Mouse (Mus musculus) embryonic stem cell, embryonic (primary cell): ENCODE data around the gene Ccdc92b.

ENCODE experiments used
- CTCF ChIA-PET, 4 experiments: fragments of 300-600 bp in 2 of 4; fragments of 350-600 bp in 2 of 4; sonication (Branson Sonifier 250); formaldehyde crosslinking; loops; one replicate each; lab custom pipeline; 2022; ENCODE audit warnings: inconsistent platforms in 2 of 4; lab: Charles Lee
- POLR2A ChIA-PET, 4 experiments: fragments of 300-600 bp in 2 of 4; fragments of 350-600 bp in 2 of 4; sonication (Branson Sonifier 250); formaldehyde crosslinking; loops; one replicate each; lab custom pipeline; 2022; ENCODE audit warnings: antibody characterized with exemption in 4 of 4, inconsistent platforms in 1 of 4; lab: Charles Lee

Gene Ccdc92b

DNA sequence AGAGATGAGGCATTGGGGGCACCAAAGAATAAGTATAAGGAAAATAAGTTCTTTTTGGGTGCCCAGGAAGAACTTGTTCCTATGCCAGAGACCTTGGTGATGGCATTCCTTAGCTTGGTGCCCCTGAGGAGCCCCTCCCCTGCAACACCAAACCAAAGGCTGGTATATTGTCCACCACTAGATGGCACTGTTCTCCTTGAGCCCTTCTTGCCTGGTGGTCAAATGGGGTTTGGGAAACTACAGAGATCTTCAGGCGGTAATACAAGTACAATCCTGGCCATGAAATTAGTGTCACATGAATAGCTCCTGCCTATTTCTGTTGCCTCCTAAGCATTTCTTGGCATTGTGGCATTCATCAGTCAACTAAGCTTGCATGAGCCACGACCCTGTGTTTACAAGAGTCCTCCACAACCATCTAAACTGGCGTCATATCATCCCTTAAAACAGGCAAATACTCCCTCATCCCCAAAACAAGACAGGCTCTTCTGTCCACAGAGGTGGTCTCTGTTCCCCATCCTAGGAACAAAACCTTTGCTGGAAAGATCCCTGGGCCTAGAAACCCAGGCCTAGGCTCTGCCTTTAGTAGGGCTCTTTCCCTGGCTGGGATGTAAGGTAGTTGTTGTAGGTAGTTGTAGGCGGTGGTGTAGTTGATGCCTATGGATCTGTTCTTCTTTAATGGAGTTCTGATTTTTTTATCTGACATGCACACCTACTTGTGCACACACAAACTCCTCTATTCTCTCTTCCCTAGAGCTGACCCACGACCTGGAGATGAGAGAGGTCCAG is 15.3 kb downstream of the Ccdc92b start:
- POLR2A ChIA-PET, result interaction anchor here in 3 of 4 experiments (0.5 to 5.6 kb wide), 17 partner anchors 8 to 225 kb away, joined by 3 to 68 read pairs (median 3); partner anchors contain the start of genes Ccdc92b (in 1 of the 3), Cluh (in 1 of the 3) and Mnt (in 1 of the 3)
- CTCF ChIA-PET, result interaction anchor here (0.5 to 1.7 kb wide), 36 partner anchors 8 to 1811 kb away, joined by 3 to 15 read pairs (median 3); partner anchors contain the start of genes Ccdc92b (in 2 of the 4) and Pafah1b1 (in 2 of the 4)

DNA sequence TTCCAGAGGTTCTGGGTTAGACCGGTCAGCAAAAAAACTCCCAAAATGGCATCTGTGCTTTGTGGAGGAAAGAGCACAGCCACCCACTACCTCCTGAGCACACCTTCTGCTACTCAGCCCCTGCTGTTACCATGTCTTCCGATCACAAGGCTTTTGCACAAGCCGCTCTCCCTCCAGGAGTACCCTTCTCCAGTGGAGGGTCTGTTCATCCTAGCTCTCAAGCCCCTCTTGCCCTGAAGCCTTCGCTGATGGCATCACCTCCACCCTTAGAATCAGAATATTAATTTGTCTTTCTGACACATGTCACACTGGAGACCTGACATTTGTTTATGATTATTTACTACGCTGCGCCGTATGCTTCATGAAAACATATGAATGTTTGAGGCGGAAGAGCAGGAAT is 18.1 kb downstream of the Ccdc92b start:
- CTCF ChIA-PET, result interaction anchor here (0.6 to 2.0 kb wide), 10 partner anchors 9 to 188 kb away, joined by 3 to 14 read pairs (median 4); partner anchors contain the start of gene Ccdc92b (in 1 of the 4)
- POLR2A ChIA-PET, result interaction anchor here (0.7 to 5.6 kb wide), 27 partner anchors 8 to 210 kb away, joined by 3 to 68 read pairs (median 5); partner anchors contain the start of genes Cluh (in 2 of the 4), Mettl16 (in 2 of the 4), Ccdc92b (in 1 of the 4) and Pafah1b1 (in 1 of the 4)

DNA sequence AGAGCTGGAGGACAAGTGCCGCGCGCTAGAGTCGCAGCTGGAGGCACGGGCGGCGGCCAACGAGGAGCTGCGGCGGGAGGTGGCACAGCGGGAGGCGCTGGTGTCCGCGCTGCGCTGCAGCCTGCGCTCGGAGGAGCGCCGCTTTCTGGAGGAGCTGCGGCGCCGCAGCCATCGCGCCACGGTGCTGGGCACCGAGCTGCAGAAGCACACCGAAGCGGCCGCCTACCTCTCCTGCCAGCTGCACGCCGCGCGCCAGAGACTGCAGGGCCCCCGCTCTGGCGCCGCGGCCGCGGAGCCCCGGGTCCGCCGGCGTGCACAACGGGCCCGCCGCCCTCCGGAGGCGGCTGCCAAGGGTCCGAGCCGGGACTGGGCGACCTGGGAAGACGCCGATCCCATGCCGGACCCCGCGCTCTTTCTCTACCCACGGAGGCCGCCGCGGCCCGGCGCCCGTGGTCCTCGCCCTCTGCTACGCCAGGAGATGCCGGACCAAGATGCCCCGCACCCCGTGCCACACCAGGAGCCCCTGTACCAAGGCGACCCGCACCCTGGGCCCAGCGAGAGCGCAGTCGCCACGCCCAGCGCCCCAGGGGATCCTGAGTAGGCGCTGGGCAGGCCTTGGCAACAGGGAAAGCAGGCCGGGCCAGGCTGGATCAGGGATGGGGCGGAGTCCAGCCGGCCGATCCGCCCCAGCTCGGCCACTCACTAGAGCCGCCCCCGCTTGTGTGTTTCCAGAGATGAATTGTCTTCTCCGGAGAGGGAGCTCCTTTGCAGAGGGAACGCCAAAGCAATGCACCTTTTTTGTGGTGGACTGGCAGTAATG is 18.8 kb downstream of the Ccdc92b start:
- ChIA-PET CTCF (interaction anchor here (0.6 to 2.0 kb wide), 18 partner anchors 10 to 286 kb away, joined by 3 to 14 read pairs (median 3); partner anchors contain the start of gene Ccdc92b (in 1 of the 4)), POLR2A (interaction anchor here (0.5 to 5.6 kb wide), 57 partner anchors 9 to 357 kb away, joined by 3 to 68 read pairs (median 5); partner anchors contain the start of genes Mettl16 (in 3 of the 4), Ccdc92b (in 2 of the 4), Cluh (in 2 of the 4) and Rap1gap2 (in 2 of the 4))

DNA sequence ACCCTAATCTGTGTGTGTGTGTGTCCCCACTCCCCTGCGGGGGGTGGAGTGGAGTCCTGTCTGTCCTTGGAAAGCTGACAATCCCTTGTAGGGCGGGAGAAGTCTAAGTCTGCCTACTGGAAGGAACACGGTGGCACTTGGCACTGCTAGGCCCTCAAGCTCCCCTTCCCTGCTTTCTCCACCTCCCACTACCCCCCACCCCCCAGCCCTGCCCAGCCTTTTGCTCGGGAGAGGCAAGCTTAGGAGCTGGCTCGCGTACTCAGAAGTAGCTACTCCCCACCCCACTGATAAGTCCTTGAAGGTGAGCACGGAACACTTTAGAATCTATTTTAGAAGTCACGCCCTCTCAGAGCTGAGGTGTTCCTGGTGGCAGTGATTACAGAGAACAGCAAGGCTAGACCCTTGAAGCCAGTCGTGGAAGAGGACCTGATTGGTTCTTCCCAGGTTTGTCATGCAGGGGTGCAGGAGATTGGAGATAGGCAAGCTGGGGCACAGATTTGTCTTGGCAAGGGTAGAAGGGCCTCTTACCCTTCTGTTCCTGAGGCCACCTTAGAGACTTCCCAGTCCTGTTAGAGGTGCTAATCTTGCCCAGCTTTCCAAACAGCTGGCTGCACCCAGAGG is 19.5 kb downstream of the Ccdc92b start:
- POLR2A ChIA-PET, result interaction anchor here (0.6 to 5.6 kb wide), 52 partner anchors 8 to 822 kb away, joined by 3 to 68 read pairs (median 4); partner anchors contain the start of genes Ccdc92b (in 2 of the 4), Cluh (in 2 of the 4), Mettl16 (in 2 of the 4) and Rap1gap2 (in 2 of the 4)
- CTCF ChIA-PET, result interaction anchor here in 3 of 4 experiments (0.6 to 2.0 kb wide), 13 partner anchors 11 to 285 kb away, joined by 3 to 14 read pairs (median 4); no protein-coding TSS in a partner anchor

DNA sequence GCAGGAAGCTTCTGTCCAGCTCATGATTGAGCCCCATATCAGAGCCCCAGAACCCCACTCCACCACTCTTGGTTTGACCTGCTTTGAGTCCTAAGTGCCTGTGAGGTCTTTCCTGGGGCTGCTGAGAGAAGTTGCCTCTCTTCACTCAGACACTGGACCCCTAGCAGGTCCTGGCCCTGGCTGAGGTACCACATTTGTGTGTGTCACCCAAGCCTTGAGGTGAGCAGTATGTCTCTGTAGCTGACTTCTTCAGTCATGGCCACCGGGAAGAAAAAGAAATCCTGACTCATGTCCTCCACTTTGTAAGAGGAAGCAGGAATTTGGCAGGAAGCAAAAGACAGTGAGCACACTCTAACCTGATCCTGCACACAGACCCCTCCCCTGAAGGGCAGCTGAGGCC is 20.2 kb downstream of the Ccdc92b start:
- CTCF ChIA-PET, result interaction anchor here in 1 of 4 experiments (0.7 to 1.5 kb wide), 2 partner anchors 94 to 209 kb away, joined by 4 read pairs; no protein-coding TSS in a partner anchor
- POLR2A ChIA-PET, result interaction anchor here in 3 of 4 experiments (0.8 to 5.6 kb wide), 26 partner anchors 11 to 821 kb away, joined by 3 to 68 read pairs (median 6); partner anchors contain the start of genes Cluh (in 2 of the 3), Mettl16 (in 2 of the 3), Mnt (in 1 of the 3) and Rap1gap2 (in 1 of the 3)

DNA sequence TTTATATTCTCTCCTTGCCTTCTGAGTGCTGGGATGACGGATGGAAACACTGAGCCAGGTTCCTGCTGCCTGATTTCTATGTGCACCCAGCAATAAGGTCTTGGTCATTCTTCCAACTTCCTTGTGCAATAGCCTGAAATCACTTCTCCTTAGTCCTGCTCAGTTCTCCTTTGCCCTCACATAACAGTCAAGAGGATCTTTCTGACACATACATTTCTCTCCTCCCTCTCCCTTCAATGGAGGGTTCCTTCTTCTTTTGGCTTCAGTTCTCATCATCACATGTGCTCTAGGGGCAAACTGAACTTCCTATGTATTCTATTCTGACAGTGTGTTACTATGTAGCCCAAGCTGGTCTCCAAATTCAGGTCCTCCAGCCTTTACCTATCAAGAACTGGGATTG is 28.6 kb downstream of the Ccdc92b start:
- POLR2A ChIA-PET, result interaction anchor here (0.7 to 6.0 kb wide), 6 partner anchors 10 to 181 kb away, joined by 4 to 68 read pairs (median 4); no protein-coding TSS in a partner anchor

DNA sequence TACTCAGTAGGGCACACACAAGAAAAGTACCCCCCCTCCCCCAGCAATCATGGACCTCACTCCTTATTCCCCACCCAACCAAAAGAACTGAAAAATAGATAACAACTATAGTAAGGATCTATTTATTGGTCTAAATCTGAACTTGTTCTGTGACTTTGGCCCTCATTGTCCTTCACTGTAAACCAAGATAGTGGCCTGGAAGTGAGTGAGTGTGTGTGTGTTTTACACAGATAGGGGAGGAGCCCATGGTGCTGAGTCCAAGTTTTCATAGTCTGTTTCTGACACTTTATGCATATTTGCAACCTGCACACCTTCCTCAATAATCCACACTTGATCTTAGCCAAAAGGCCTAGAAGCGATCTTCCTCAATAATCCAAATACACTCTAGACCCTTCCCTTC is 29.3 kb downstream of the Ccdc92b start:
- ChIA-PET CTCF (no interaction called here), POLR2A (interaction anchor here (0.6 to 6.0 kb wide), 10 partner anchors 9 to 1588 kb away, joined by 3 to 68 read pairs (median 5); partner anchors contain the start of genes Ccdc92b (in 1 of the 4) and Mettl16 (in 1 of the 4))

More for the DNA sequence above, 28.6 kb downstream of the Ccdc92b start:
- CTCF ChIA-PET, result interaction anchor here in 1 of 4 experiments (1.0 kb wide), 1 partner anchor 14 kb away, joined by 3 read pairs; no protein-coding TSS in a partner anchor

DNA sequence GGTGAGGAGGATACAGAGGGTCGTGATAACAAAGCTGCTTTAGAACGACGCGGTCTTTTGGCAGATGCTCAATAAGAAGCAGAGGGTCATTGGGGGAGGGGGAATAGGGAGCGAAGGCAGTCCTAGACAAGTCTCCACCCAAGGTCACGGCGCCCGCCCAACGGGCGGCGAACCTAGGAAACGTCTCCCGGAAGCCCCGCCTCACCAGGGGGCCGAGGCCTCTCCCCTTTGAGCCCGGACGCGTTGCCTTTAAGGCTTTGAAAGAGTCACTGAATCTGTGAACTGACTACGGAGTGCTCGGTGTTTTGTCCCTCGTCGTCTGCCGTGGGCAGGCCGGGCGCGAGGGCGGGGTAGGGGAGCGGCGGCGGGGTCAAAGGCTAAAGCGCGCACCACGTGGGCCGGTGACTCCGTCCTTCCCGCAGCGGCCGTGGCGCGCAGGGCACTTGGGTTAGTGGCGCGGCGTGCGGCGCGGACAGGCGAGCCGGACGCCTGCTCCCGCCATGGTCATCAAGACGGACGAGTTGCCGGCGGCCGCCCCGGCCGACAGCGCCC is 29.8 kb downstream of the Ccdc92b start, which contains the start of gene Cluh:
Gene Cluh, plus strand, starts transcription at position 401 of the 552 bp plus-strand sequence.
- POLR2A ChIA-PET, result interaction anchor here (0.6 to 6.0 kb wide), 24 partner anchors 9 to 1588 kb away, joined by 3 to 68 read pairs (median 5); partner anchors contain the start of genes Mettl16 (in 3 of the 4), Pafah1b1 (in 2 of the 4), Ccdc92b (in 1 of the 4) and Mnt (in 1 of the 4)
- CTCF ChIA-PET, result no interaction called here

DNA sequence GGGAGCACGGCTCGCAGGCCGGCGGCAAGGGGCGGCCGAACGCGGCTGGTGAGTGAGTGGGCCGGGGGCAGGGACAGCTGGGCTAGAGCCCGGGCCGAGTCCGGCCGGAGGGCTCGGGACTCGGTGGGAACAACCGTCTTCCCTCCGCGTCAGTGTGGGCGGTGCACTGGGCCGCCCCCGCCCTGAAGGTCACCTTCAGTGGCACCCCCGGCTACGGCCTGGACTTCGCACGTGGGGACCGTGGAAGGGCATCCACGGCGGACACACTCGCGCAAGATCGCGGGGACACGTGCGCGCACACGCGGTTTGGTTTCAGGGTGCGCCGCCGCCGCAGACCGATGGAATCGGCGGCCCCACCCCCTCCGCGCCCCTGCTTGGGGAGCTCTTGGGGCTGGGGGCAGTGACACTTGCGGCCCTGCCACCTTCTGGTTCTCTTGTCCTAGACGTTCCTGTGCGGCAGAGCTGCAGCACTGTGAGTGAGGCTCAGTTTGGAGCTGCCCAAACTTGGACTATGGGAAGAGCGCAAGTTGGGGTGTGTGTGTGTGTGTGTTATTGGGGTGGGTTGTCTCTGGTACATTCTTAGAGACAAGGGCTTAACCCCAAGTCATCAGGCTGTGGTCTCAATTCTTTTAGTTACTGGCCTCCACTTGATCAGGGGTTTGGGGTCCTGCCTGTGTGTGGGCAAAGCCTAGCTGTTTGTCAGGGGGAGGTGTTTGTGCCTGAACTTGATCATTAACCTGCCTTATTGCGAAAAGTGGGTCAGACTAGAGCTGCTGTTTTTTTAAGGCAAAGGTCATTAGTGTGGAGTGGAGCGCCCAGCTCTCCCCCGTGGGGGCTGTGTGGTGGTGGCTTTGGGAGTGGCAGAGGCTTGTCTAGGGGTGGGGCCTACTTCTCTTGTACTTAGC is 30.5 kb downstream of the Ccdc92b start:
- CTCF ChIA-PET, result interaction anchor here in 3 of 4 experiments (0.9 to 1.2 kb wide), 5 partner anchors 12 to 41 kb away, joined by 3 to 8 read pairs (median 3); no protein-coding TSS in a partner anchor
- POLR2A ChIA-PET, result interaction anchor here (0.6 to 6.0 kb wide), 44 partner anchors 9 to 227 kb away, joined by 3 to 68 read pairs (median 4); partner anchors contain the start of genes Mettl16 (in 3 of the 4), Ccdc92b (in 2 of the 4), Pafah1b1 (in 2 of the 4) and Mnt (in 1 of the 4)

DNA sequence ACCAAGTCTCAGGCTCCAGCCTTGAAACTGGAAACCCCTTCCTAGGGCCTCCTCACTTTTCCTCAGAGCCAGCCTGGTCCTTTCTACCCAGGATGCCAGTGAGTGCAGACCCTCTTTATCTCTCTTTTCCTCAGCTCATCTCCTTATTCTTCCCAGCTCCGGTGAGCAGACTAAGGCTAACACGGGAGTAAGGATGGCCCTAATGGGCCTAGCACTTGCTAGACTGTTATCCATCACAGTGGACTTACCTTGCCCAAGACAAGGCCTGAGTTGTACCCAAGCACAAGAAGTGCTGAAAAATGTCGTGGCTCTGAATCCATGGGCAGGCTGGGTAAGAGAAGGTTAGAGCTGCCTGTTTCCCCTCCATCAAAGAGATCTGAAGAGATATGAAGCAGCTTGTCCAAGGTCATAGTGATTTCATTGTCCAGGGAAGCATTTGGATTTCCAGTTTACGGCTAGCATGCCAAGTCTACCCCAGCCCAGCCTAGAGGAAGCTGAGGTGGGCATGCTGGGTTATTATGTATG is 31.2 kb downstream of the Ccdc92b start:
- ChIA-PET POLR2A (interaction anchor here in 3 of 4 experiments (0.6 to 6.0 kb wide), 41 partner anchors 9 to 181 kb away, joined by 3 to 68 read pairs (median 4); partner anchors contain the start of genes Mettl16 (in 3 of the 3), Pafah1b1 (in 2 of the 3), Ccdc92b (in 1 of the 3) and Mnt (in 1 of the 3)), CTCF (interaction anchor here in 3 of 4 experiments (0.9 to 1.2 kb wide), 5 partner anchors 12 to 40 kb away, joined by 3 to 8 read pairs (median 3); no protein-coding TSS in a partner anchor)

DNA sequence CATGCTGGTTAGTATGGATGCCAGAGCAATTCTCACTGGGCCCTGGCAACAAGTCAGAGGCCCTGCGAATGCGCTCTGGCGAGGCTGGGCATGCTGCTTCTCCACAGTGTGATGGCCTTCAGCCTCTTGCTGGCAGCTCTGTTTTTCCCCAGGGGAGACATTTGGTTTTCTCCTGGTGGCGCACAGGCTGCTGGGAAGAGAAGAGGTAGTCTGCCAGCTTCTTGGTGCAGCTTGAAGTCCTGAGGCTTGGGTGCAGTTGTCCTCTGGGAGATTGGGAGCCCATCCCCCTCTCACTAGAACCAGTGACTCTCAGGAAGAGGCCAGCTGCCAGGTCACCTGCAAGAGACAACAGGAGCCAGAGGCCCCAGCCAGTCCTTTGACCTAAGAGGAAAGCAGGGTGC is 33.4 kb downstream of the Ccdc92b start:
- CTCF ChIA-PET, result interaction anchor here in 2 of 4 experiments (0.6 to 1.0 kb wide), 2 partner anchors 15 to 180 kb away, joined by 3 to 5 read pairs; no protein-coding TSS in a partner anchor

DNA sequence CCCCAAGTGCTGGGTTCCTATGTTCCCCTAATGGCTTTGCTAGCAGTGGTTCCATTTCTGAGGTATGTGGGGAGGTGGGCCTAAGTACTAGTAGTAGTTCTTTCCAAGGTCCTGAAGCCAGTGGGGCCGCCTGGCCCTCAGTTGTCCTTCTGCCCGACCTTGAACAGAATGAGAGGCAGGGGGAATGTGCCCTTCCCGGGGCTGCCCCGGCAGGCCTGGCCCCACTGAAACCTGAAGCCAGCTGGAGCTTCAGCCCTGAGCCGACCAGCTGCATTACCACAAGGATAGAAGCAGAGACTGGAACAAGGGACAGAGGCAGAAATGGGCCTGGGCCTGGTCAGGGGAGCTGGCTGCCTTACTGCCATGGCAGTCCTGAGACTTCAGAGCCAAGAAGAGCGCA is 34.0 kb downstream of the Ccdc92b start:
- ChIA-PET POLR2A (interaction anchor here in 3 of 4 experiments (0.6 to 6.0 kb wide), 25 partner anchors 8 to 188 kb away, joined by 3 to 68 read pairs (median 4); partner anchors contain the start of genes Mettl16 (in 1 of the 3) and Pafah1b1 (in 1 of the 3)), CTCF (interaction anchor here in 1 of 4 experiments (0.6 to 1.0 kb wide), 2 partner anchors 16 to 68 kb away, joined by 3 read pairs; no protein-coding TSS in a partner anchor)

More for the DNA sequence above, 33.4 kb downstream of the Ccdc92b start:
- POLR2A ChIA-PET, result interaction anchor here in 3 of 4 experiments (0.6 to 6.0 kb wide), 28 partner anchors 9 to 189 kb away, joined by 3 to 68 read pairs (median 4); partner anchors contain the start of genes Mettl16 (in 2 of the 3) and Pafah1b1 (in 1 of the 3)

DNA sequence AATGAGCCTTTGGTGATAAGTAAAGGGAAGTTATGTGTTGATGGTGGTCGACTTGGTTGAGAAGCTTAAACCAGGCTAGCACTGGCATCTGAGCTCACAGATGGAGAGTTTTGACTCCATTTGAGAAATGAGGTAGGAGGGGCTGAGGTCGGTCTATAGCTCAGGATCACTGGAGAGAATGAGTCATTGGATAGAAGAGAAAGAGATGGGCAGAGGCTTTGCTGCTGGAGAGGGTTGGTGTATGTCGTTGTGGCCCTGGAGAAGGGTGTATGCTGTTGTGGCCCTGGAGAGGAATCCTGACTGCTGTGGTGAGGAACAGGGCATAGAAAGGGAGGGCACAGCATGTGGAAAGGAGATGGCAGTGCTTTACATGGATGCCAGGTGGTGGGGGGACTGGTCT is 36.5 kb downstream of the Ccdc92b start:
- ChIA-PET POLR2A (interaction anchor here in 2 of 4 experiments (0.7 to 3.7 kb wide), 11 partner anchors 9 to 184 kb away, joined by 3 to 15 read pairs (median 5); partner anchors contain the start of gene Mnt (in 1 of the 2)), CTCF (interaction anchor here (0.6 to 1.3 kb wide), 4 partner anchors 21 to 1632 kb away, joined by 3 to 4 read pairs (median 3); no protein-coding TSS in a partner anchor)

DNA sequence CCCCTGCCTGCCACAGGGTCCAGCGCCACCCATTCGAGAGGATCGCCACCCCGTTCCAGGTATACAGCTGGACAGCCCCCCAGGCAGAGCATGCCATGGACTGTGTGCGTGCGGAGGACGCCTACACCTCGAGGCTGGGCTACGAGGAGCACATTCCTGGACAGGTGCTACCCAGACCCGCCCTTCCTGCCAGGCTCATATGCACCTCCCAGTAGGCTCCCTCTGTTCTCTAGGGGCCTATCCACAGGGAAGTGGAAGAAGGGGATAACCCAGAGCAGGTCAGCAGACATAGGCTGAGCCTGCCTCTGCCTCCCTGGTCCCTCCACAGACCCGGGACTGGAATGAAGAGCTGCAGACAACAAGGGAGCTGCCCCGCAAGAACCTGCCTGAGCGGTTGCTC is 40.9 kb downstream of the Ccdc92b start:
- ChIA-PET POLR2A (interaction anchor here in 2 of 4 experiments (0.5 to 2.4 kb wide), 7 partner anchors 7 to 110 kb away, joined by 3 to 9 read pairs (median 3); no protein-coding TSS in a partner anchor), CTCF (interaction anchor here in 1 of 4 experiments (0.6 kb wide), 1 partner anchor 289 kb away, joined by 3 read pairs; no protein-coding TSS in a partner anchor)
